Mouse (Mus musculus) kidney, embryonic 14.5 days (tissue): ENCODE results near the gene Cyp4a31. TPM values are rescaled to one million over a fixed set of nuclear protein-coding genes. Genes with fewer than 3 reads are reported as not detected.
"Not testable (repeated sequence)": the region's sequence is repeated elsewhere in the genome, so short reads cannot be mapped to it uniquely, and the experiment has no call there.

ENCODE experiments used
- ATAC-seq: fragments of 200-750 bp; cut with Nextera tagmentation; 2 replicates; pipeline ENCODE4 v1.8.0; 2017; ENCODE audit warnings: moderate number of reproducible peaks, mild to moderate bottlenecking, moderate TSS enrichment, moderate library complexity; ENCODE audit not compliant: low FRiP score, low TSS enrichment
- H3K27ac ChIP-seq: fragments of 300-500 bp; sonication (generic); 2 replicates; pipeline ENCODE4 v1.5.1; 2014; ENCODE audit warnings: low read depth, mild to moderate bottlenecking, low read length, moderate library complexity, mixed read lengths
- H3K27me3 ChIP-seq: fragments of 300-500 bp; sonication (generic); 2 replicates; pipeline ENCODE4 v1.6.1; 2014; ENCODE audit warnings: mild to moderate bottlenecking, low read length; ENCODE audit not compliant: control insufficient read depth, insufficient read depth
- H3K36me3 ChIP-seq: fragments of 300-500 bp; sonication (generic); 2 replicates; pipeline ENCODE4 v1.6.1; 2014; ENCODE audit warnings: low read length, mixed read lengths; ENCODE audit not compliant: control insufficient read depth, insufficient read depth
- H3K4me1 ChIP-seq: fragments of 300-500 bp; sonication (generic); 2 replicates; pipeline ENCODE4 v1.6.1; 2014; ENCODE audit warnings: low read length, mixed read lengths; ENCODE audit not compliant: control insufficient read depth, insufficient read depth
- H3K4me2 ChIP-seq: fragments of 300-500 bp; sonication (generic); replicated peaks from 2 replicates; pipeline ENCODE4 v1.6.1; 2014; ENCODE audit warnings: low read depth, mild to moderate bottlenecking, low read length
- H3K4me3 ChIP-seq: fragments of 300-500 bp; sonication (generic); 2 replicates; pipeline ENCODE4 v1.5.1; 2014; ENCODE audit warnings: mild to moderate bottlenecking, low read length
- H3K9ac ChIP-seq: fragments of 300-500 bp; sonication (generic); 2 replicates; pipeline ENCODE4 v1.6.1; 2014; ENCODE audit warnings: low read depth, mild to moderate bottlenecking, low read length, moderate library complexity
- H3K9me3 ChIP-seq: fragments of 300-500 bp; sonication (generic); 2 replicates; pipeline ENCODE4 v1.6.1; 2016; ENCODE audit warnings: low read length; ENCODE audit not compliant: control insufficient read depth
- whole genome bisulfite sequencing: fragments of 180-500 bp; shearing (Covaris S2); extraction: QIAGEN DNeasy Blood & Tissue Kit; methylation state at CpG from one replicate; pipeline ENCODE4 v1.1.7; 2014; 5-methylcytosine and 5-hydroxymethylcytosine counted together
- polyA plus RNA-seq: library from polyadenylated mRNA; unstranded; fragments of >200 nt; fragmentation: Nextera tagmentation; extraction: Ambion mirVana; gene quantifications from 2 replicates; pipeline ENCODE4 v1.2.1, GENCODE M21; 2014

The Cyp4a31 gene
- polyA plus RNA-seq, 1 experiment from 2014 or later: 19.8 TPM

DNA sequence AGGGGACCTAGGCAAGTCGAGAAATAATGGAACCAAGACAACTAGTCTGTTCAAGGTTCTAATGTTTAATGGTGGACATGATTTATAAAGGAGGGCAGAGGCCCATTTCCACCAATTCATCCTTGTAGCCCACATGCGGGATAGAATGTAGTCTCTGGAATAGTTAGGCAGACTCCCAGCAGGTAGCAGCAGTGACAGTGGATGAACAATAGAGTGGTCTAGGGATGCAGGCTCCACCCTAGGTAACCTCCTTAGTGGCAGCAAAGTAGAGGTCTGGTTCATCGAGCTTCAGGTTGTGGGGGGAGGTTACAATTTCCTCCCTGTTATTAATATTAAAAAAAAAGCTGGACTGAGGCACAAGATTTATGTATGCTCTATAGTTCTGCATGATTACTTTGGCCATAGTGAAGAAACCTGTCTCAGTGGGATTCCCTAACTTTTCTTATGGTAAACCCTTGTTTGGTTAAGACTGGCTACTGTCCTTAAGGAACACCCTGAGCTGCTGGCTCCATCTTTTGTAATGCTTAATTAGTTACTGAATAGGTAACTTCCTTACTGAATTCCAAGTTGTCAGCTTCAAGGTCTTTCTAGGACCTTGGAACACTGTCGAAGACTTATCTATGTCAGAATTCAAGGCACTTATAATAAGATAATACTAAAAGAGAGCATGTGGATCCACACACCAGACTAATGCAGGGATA lies 5.4 kb upstream of the Cyp4a31 start:
- no peak overlapping the region for H3K9ac ChIP-seq
- ATAC-seq: no peak
- 58% methylated on average over 4 of the region's 4 CpGs for WGBS
- no peak overlapping the region for H3K4me2 ChIP-seq
- no peaks in the 10 kb centered on the region for H3K27me3 ChIP-seq
- no peak overlapping the region for H3K27ac ChIP-seq
- H3K36me3 ChIP-seq: no peaks in the 10 kb centered on the region
- H3K9me3 ChIP-seq: no peaks in the 10 kb centered on the region
- no peaks in the 10 kb centered on the region for H3K4me1 ChIP-seq
- no peak overlapping the region for H3K4me3 ChIP-seq

DNA sequence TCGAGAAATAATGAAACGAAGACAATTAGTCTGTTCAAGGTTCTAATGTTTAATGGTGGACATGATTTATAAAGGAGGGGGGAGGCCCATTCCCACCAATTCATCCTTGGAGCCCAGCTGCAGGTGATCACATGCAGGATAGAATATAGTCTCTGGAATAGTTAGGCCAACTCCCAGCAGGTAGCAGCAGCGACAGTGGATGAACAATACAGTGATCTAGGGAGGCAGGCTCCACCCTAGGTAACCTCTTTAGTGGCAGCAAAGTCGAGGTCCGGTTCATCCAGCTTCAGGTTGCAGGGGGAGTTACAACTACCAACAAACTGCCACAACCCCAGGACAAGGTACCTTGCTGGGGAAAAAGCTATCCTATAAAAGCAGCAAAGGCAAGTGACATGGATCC lies 2.2 kb upstream of the Cyp4a31 start:
- not testable (repeated sequence) for H3K4me2 ChIP-seq, H3K9me3 ChIP-seq, H3K27ac ChIP-seq, H3K36me3 ChIP-seq, H3K4me3 ChIP-seq, ATAC-seq, H3K27me3 ChIP-seq, H3K4me1 ChIP-seq, H3K9ac ChIP-seq
- 65% methylated on average over 5 of the region's 5 CpGs for WGBS

- not testable (repeated sequence) for H3K27me3 ChIP-seq, ATAC-seq, H3K4me3 ChIP-seq, H3K4me1 ChIP-seq, H3K27ac ChIP-seq, H3K9me3 ChIP-seq, H3K36me3 ChIP-seq, H3K4me2 ChIP-seq, H3K9ac ChIP-seq
- 63% methylated on average over 6 of the region's 6 CpGs for WGBS
These were observed 1.2 kb downstream of the Cyp4a31 start for GRCm38 (mm10) chr4:115564469-115565225.

GRCm38 (mm10) chr4:115575255-115575654 lies 11.8 kb downstream of the Cyp4a31 start:
- Histone ChIP-seq H3K36me3 (no peaks in the 10 kb centered on the region), H3K4me1 (no peaks in the 10 kb centered on the region), H3K27ac (no peak overlapping the region), H3K4me2 (no peak overlapping the region), H3K27me3 (no peaks in the 10 kb centered on the region), H3K4me3 (no peak overlapping the region), H3K9me3 (no peaks in the 10 kb centered on the region), H3K9ac (no peak overlapping the region)
- no peak for ATAC-seq
- WGBS: 72% methylated on average over 3 of the region's 3 CpGs

GRCm38 (mm10) chr4:115575776-115576175 lies 12.3 kb downstream of the Cyp4a31 start:
- no peak overlapping the region for H3K9ac ChIP-seq
- WGBS: 73% methylated on average over 2 of the region's 2 CpGs
- H3K36me3 ChIP-seq: no peaks in the 10 kb centered on the region
- H3K27ac ChIP-seq: no peak overlapping the region
- no peaks in the 10 kb centered on the region for H3K27me3 ChIP-seq
- no peaks in the 10 kb centered on the region for H3K9me3 ChIP-seq
- H3K4me1 ChIP-seq: no peaks in the 10 kb centered on the region
- H3K4me2 ChIP-seq: no peak overlapping the region
- no peak overlapping the region for H3K4me3 ChIP-seq
- no peak for ATAC-seq

GRCm38 (mm10) chr4:115583036-115583435 lies 19.6 kb downstream of the Cyp4a31 start:
- no peak for ATAC-seq
- no peak overlapping the region for H3K27ac ChIP-seq
- no peak overlapping the region for H3K9ac ChIP-seq
- H3K4me1 ChIP-seq: no peaks in the 10 kb centered on the region
- H3K9me3 ChIP-seq: no peaks in the 10 kb centered on the region
- H3K36me3 ChIP-seq: no peaks in the 10 kb centered on the region
- H3K27me3 ChIP-seq: no peaks in the 10 kb centered on the region
- H3K4me3 ChIP-seq: no peak overlapping the region
- no peak overlapping the region for H3K4me2 ChIP-seq

DNA sequence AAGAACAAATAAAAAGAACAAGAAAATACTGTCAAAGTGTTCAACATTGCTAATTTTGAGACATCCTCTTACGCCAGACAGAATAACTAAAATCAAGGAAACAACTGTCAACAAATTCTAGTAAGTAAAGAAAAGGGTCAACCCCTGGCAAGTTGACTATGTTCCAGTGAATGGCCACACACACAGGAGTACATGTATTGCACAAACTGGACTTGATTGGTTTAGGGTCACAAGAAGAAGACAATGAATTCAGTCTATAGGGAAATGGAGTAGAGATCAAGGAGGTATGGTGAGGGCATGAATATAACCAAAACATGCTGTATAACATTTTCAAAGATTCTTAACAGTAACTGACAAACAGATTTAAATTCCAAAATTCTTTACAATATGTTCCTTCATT lies 32.9 kb downstream of the Cyp4a31 start:
- no peaks in the 10 kb centered on the region for H3K27me3 ChIP-seq
- ATAC-seq: no peak
- 88% methylated on average over 1 of the region's 1 CpGs for WGBS
- no peaks in the 10 kb centered on the region for H3K36me3 ChIP-seq
- H3K9me3 ChIP-seq: no peaks in the 10 kb centered on the region
- H3K4me1 ChIP-seq: no peaks in the 10 kb centered on the region
- H3K9ac ChIP-seq: no peak overlapping the region
- no peak overlapping the region for H3K4me3 ChIP-seq
- H3K27ac ChIP-seq: no peak overlapping the region
- no peak overlapping the region for H3K4me2 ChIP-seq

- Histone ChIP-seq H3K4me3 (no peak overlapping the region), H3K4me1 (no peaks in the 10 kb centered on the region), H3K9me3 (no peaks in the 10 kb centered on the region), H3K4me2 (no peak overlapping the region), H3K36me3 (no peaks in the 10 kb centered on the region), H3K27me3 (no peaks in the 10 kb centered on the region), H3K9ac (no peak overlapping the region), H3K27ac (no peak overlapping the region)
- no peak for ATAC-seq
- 65% methylated on average over 2 of the region's 2 CpGs for WGBS
These were observed 33.4 kb downstream of the Cyp4a31 start for GRCm38 (mm10) chr4:115596824-115597336.

- H3K4me2 ChIP-seq, H3K36me3 ChIP-seq, H3K9ac ChIP-seq, H3K9me3 ChIP-seq, H3K4me3 ChIP-seq, H3K27ac ChIP-seq, H3K4me1 ChIP-seq, H3K27me3 ChIP-seq, ATAC-seq: not testable (repeated sequence)
- WGBS: 90% methylated on average over 8 of the region's 8 CpGs
These were observed 37.2 kb downstream of the Cyp4a31 start, which contains the start of gene Cyp4a32 for GRCm38 (mm10) chr4:115600611-115601010. Cyp4a32 (plus strand) TSS chr4:115600969.
